Mouse (Mus musculus) liver, postnatal 0 days (tissue): Measurements from ENCODE around the gene Rapgef1.

ENCODE experiments used
- CTCF ChIP-seq: sonication (generic); IDR thresholded peaks from 2 replicates; pipeline ENCODE4 v1.5.1; 2016; ENCODE audit warnings: antibody characterized with exemption, low read depth
- EP300 ChIP-seq: IDR thresholded peaks from 2 replicates; pipeline ENCODE4 v1.6.1; 2016; ENCODE audit warnings: antibody characterized with exemption, low read depth, mild to moderate bottlenecking

- TF ChIP-seq EP300, result no peak
- no peak for TF ChIP-seq CTCF
Measured at GRCm38 (mm10) chr2:29773323-29773722, 153.8 kb downstream of the Rapgef1 start.
